Mouse (Mus musculus): ENCODE results near the gene Gm20388.

DNA sequence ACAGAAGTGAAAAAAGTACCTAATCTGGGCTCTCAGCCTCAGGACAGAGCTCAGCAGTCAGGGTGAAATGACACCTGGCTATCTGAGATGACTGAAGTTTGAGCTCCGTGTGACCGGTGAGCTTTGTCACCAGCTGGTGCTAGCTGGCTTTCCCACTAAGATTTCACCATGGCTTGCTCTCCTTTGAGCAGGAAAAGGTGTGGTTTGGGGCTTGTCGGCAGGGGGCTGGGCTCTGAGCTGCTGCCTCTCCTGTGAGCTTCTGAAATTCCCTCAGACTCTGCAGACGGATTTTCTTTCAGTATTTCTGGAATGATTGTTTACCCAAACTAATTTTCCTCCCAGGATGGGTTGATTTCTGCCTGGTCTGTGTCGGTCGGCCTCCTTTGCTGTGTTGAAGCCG, 4395.9 kb downstream of the Gm20388 start:
- TF ChIP-seq CTCF (IDR thresholded peaks at IDR 0.05; ENCODE audit: low read depth, low read length) (no peak), POLR2A (IDR thresholded peaks at IDR 0.05; ENCODE audit: insufficient read depth, low read length) (no peak), EP300 (IDR thresholded peaks at IDR 0.05; ENCODE audit: insufficient read depth, low read depth, low read length) (no peak)

Measured in ES-Bruce4 (cell line).